Mouse (Mus musculus): ENCODE data around the gene Cops2. TPM values are rescaled to one million over a fixed set of nuclear protein-coding genes. Genes with fewer than 3 reads are reported as not detected.

Cops2 gene
- total and polyA plus RNA-seq, 2 experiments from 2014 or later: 53.0 to 53.7 TPM

GRCm38 (mm10) chr2:125866058-125866740 lies 7.3 kb upstream of the Cops2 start:
- ATAC-seq (ENCODE audit: low FRiP score) (peak; percentile 89), DNase-seq (ENCODE audit: low spot score) (peak; percentile 75)
- H3K9ac ChIP-seq (replicated peaks; ENCODE audit: low read length, poor library complexity, severe bottlenecking): peak overlapping the region; percentile 64
- 6% methylated on average over 23 of the region's 23 CpGs for WGBS
- peak overlapping the region; percentile 70 for H3K27ac ChIP-seq (ENCODE audit: low read depth, low read length)
- TF ChIP-seq CTCF (IDR thresholded peaks at IDR 0.05): peak; percentile 15; the same call in 1 of the 2 replicates
- no peaks in the 10 kb centered on the region for H3K27me3 ChIP-seq (ENCODE audit: insufficient read depth, low read length)
- H3K4me2 ChIP-seq (ENCODE audit: low read depth, low read length, poor library complexity, severe bottlenecking): peak overlapping the region; percentile 63
- no peaks in the 10 kb centered on the region; the same call in 1 of the 2 replicates for H3K4me1 ChIP-seq (ENCODE audit: insufficient read depth, low read length)
- no peaks in the 10 kb centered on the region for H3K9me3 ChIP-seq (ENCODE audit: low read length)
- peak overlapping the region; percentile 39 for H3K4me3 ChIP-seq (ENCODE audit: low read depth, low read length)
- no peaks in the 10 kb centered on the region for H3K36me3 ChIP-seq (ENCODE audit: insufficient read depth, low read length)

GRCm38 (mm10) chr2:125865585-125865984 lies 6.6 kb upstream of the Cops2 start:
- H3K4me2 ChIP-seq (ENCODE audit: low read depth, low read length, poor library complexity, severe bottlenecking): peak overlapping the region; percentile 63
- ATAC-seq (ENCODE audit: low FRiP score): no peak
- no peaks in the 10 kb centered on the region for H3K9me3 ChIP-seq (ENCODE audit: low read length)
- H3K9ac ChIP-seq (replicated peaks; ENCODE audit: low read length, poor library complexity, severe bottlenecking): peak overlapping the region; percentile 64
- DNase-seq (ENCODE audit: low spot score): peak; percentile 25
- no peaks in the 10 kb centered on the region for H3K36me3 ChIP-seq (ENCODE audit: insufficient read depth, low read length)
- H3K4me3 ChIP-seq (ENCODE audit: low read depth, low read length): peak overlapping the region; percentile 39
- TF ChIP-seq CTCF (IDR thresholded peaks at IDR 0.05): no peak
- H3K27me3 ChIP-seq (ENCODE audit: insufficient read depth, low read length): no peaks in the 10 kb centered on the region
- H3K27ac ChIP-seq (ENCODE audit: low read depth, low read length): peak overlapping the region; percentile 70
- no peaks in the 10 kb centered on the region; the same call in 1 of the 2 replicates for H3K4me1 ChIP-seq (ENCODE audit: insufficient read depth, low read length)

- Histone ChIP-seq H3K9ac (replicated peaks; ENCODE audit: low read length, poor library complexity, severe bottlenecking) (no peak overlapping the region), H3K4me1 (ENCODE audit: insufficient read depth, low read length) (no peaks in the 10 kb centered on the region; the same call in 1 of the 2 replicates), H3K4me3 (ENCODE audit: low read depth, low read length) (no peak overlapping the region), H3K9me3 (ENCODE audit: low read length) (no peaks in the 10 kb centered on the region), H3K4me2 (ENCODE audit: low read depth, low read length, poor library complexity, severe bottlenecking) (no peak overlapping the region), H3K27me3 (ENCODE audit: insufficient read depth, low read length) (no peaks in the 10 kb centered on the region), H3K27ac (ENCODE audit: low read depth, low read length) (no peak overlapping the region), H3K36me3 (ENCODE audit: insufficient read depth, low read length) (no peaks in the 10 kb centered on the region)
- 93% methylated on average over 1 of the region's 1 CpGs for WGBS
- DNase-seq (ENCODE audit: low spot score) (no peak), ATAC-seq (ENCODE audit: low FRiP score) (no peak)
- TF ChIP-seq CTCF (IDR thresholded peaks at IDR 0.05): no peak
Measured at GRCm38 (mm10) chr2:125864551-125864950, 5.6 kb upstream of the Cops2 start.

- H3K36me3 ChIP-seq (ENCODE audit: insufficient read depth, low read length): no peaks in the 10 kb centered on the region
- H3K4me1 ChIP-seq (ENCODE audit: insufficient read depth, low read length): no peaks in the 10 kb centered on the region; the same call in 1 of the 2 replicates
- no peaks in the 10 kb centered on the region for H3K9me3 ChIP-seq (ENCODE audit: low read length)
- no peak overlapping the region for H3K27ac ChIP-seq (ENCODE audit: low read depth, low read length)
- no peak for TF ChIP-seq CTCF (IDR thresholded peaks at IDR 0.05)
- H3K4me2 ChIP-seq (ENCODE audit: low read depth, low read length, poor library complexity, severe bottlenecking): no peak overlapping the region
- DNase-seq (ENCODE audit: low spot score): no peak
- ATAC-seq (ENCODE audit: low FRiP score): no peak
- H3K9ac ChIP-seq (replicated peaks; ENCODE audit: low read length, poor library complexity, severe bottlenecking): no peak overlapping the region
- no peaks in the 10 kb centered on the region for H3K27me3 ChIP-seq (ENCODE audit: insufficient read depth, low read length)
- 90% methylated on average over 3 of the region's 3 CpGs for WGBS
- H3K4me3 ChIP-seq (ENCODE audit: low read depth, low read length): no peak overlapping the region
Measured at GRCm38 (mm10) chr2:125863799-125864198, 4.9 kb upstream of the Cops2 start.

- DNase-seq (ENCODE audit: low spot score) (no peak), ATAC-seq (ENCODE audit: low FRiP score) (no peak)
- no peaks in the 10 kb centered on the region for H3K36me3 ChIP-seq (ENCODE audit: insufficient read depth, low read length)
- peak overlapping the region; percentile 83 for H3K4me2 ChIP-seq (ENCODE audit: low read depth, low read length, poor library complexity, severe bottlenecking)
- WGBS: 59% methylated on average over 3 of the region's 3 CpGs
- H3K4me3 ChIP-seq (ENCODE audit: low read depth, low read length): peak overlapping the region; percentile 100
- H3K9ac ChIP-seq (replicated peaks; ENCODE audit: low read length, poor library complexity, severe bottlenecking): no peak overlapping the region
- no peaks in the 10 kb centered on the region for H3K27me3 ChIP-seq (ENCODE audit: insufficient read depth, low read length)
- H3K27ac ChIP-seq (ENCODE audit: low read depth, low read length): no peak overlapping the region
- H3K9me3 ChIP-seq (ENCODE audit: low read length): no peaks in the 10 kb centered on the region
- no peak; the same call in 1 of the 2 replicates for TF ChIP-seq CTCF (IDR thresholded peaks at IDR 0.05)
- no peaks in the 10 kb centered on the region for H3K4me1 ChIP-seq (ENCODE audit: insufficient read depth, low read length)
Measured at GRCm38 (mm10) chr2:125857707-125858106, 1.2 kb downstream of the Cops2 start.

GRCm38 (mm10) chr2:125851237-125851636 lies 7.7 kb downstream of the Cops2 start:
- H3K27me3 ChIP-seq (ENCODE audit: insufficient read depth, low read length): no peaks in the 10 kb centered on the region
- no peak for TF ChIP-seq CTCF (IDR thresholded peaks at IDR 0.05)
- no peak overlapping the region for H3K4me3 ChIP-seq (ENCODE audit: low read depth, low read length)
- H3K4me1 ChIP-seq (ENCODE audit: insufficient read depth, low read length): no peaks in the 10 kb centered on the region
- DNase-seq (ENCODE audit: low spot score): no peak
- no peak overlapping the region for H3K9ac ChIP-seq (replicated peaks; ENCODE audit: low read length, poor library complexity, severe bottlenecking)
- peaks cover 6% of the 10 kb centered on the region; the same call in 1 of the 2 replicates for H3K36me3 ChIP-seq (ENCODE audit: insufficient read depth, low read length)
- H3K9me3 ChIP-seq (ENCODE audit: low read length): no peaks in the 10 kb centered on the region
- H3K27ac ChIP-seq (ENCODE audit: low read depth, low read length): no peak overlapping the region
- 90% methylated on average over 2 of the region's 2 CpGs for WGBS
- H3K4me2 ChIP-seq (ENCODE audit: low read depth, low read length, poor library complexity, severe bottlenecking): no peak overlapping the region
- ATAC-seq (ENCODE audit: low FRiP score): no peak

All from midbrain, postnatal 0 days (tissue).